Mouse (Mus musculus): ENCODE measurements around the gene Aph1a. TPM values are rescaled to one million over a fixed set of nuclear protein-coding genes. Genes with fewer than 3 reads are reported as not detected.
"Not testable (repeated sequence)": the region's sequence is repeated elsewhere in the genome, so short reads cannot be mapped to it uniquely, and the experiment has no call there.

Gene Aph1a
- total RNA-seq, 2 experiments from 2014 or later = 68.2 to 72.9 TPM

DNA sequence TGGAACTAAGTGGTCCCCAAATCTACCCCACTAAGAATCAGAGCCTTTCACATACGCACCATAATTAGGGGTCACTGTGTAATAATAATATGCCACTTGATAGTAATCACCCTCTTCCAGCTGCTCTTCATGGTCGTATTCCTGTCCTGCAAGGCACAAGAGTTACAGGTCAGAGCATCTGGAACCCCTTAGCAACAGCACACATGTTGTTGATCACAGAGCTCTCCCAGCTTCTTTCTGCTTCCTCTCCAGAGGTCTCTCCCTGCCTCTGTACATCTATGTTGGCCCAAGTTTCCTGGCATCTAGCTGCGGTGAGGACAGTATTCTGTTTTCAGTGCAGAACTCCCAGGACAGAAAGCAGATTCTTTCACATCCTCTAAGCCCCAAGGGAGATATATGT, 4.1 kb upstream of the Aph1a start:
- TF ChIP-seq CTCF (IDR thresholded peaks at IDR 0.05) = no peak
- intact Hi-C loops (cut with DNase I) = no loop called here
- DNase-seq (ENCODE audit: extremely low spot score in 1 of 2, low spot score in 2 of 2) = no peak
- Histone ChIP-seq H3K4me3 (no peak overlapping the region), H3K27ac (no peak overlapping the region)

DNA sequence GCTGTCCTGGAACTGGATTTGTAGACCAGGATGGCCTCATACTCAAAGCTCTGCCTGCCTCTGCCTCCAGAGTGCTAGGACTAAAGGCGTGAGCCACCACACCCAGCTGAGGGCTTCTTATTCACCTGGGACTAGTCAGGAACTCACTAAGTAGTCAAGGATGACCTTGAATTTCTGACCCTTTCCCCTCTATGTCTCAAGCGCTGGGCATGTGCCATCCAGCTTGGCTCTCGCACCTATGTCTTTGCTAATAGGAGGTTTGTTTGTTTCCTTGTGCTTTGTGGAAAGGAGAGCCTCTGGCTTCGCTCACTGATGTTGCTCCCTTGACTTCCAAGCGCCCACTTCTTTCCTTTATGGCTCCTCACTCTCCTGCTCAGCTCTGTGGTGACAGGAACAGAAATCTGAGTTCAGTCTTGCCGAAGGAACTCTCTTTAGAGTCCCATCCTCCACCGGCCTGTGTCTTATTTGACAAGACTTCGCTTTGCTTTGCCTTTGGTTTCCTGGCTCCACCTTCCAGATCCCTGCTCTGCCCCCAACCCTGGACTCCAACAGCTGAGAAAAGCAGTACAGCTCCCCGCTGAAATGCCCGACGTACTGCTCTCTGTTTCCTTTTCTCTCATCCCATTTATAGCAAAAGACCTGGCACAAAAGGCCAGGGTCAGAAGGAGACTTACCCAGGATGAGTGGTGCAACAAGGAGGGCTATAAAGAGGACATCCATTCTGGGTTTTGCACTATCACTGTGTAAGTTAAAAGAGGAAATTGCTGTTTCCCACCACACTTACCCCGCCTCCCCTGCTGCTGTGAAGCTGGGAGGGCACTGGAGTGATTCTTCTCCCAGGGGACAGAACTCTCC, 2.3 kb upstream of the Aph1a start, which contains the start of gene BC028528:
Gene BC028528 (minus strand): TSS at position 795 of the 855 bp plus-strand sequence.
- TF ChIP-seq CTCF (IDR thresholded peaks at IDR 0.05) = no peak
- DNase-seq (ENCODE audit: extremely low spot score in 1 of 2, low spot score in 2 of 2) = no peak
- intact Hi-C loops (cut with DNase I) = no loop called here
- Histone ChIP-seq H3K4me3 (peak within 1 kb of the TSS; percentile 26), H3K27ac (peak within 1 kb of the TSS; percentile 78)

DNA sequence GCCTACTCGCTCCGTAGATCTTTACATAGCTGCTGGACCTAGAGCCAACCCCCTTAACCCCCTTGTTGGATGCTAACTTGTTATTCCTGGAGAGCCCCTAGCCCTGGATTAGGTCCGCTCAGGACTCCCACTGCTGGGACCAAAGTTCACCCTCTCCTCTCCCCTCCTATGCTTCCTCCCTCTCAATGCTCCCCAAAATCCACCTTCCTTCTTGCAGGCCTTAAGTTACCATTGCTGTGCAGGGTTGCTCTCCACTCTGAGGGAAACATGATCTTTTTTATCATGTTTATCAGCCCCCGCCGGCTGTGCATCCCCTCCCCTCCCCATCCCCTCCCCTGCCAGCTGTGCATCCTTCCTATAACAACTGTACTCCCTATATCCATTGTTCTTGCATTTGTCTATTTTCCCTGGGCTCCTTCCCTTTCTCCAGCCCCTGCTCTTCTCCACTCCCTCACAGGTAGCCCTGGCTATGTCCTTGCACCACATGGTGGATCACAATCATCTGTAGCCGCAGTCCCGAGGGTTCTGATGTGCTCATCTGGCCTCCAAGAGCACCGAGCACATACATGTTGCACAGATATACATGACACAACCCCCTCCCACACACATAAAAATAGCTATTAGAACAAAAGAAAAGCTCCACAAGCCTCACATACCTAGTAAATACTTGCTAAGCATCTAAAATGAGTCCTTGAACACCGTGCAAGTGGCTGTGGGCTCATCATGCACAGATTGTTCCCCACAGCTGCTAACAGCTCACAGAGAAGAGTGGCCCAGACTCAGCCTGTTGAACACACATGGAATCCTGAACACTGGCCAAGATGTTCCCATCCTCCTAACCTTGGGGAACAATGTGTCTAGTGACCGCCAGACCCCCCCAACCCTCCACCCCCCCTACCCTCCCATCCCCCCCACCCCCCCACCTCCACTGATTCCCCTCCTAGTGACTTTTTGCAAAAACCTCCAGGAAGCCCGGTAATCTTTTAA, 1.4 kb upstream of the Aph1a start:
- Histone ChIP-seq H3K4me3 (no peak overlapping the region), H3K27ac (peak overlapping the region; percentile 78)
- no peak for DNase-seq (ENCODE audit: extremely low spot score in 1 of 2, low spot score in 2 of 2)
- no peak for TF ChIP-seq CTCF (IDR thresholded peaks at IDR 0.05)
- intact Hi-C loops (cut with DNase I) = no loop called here

DNA sequence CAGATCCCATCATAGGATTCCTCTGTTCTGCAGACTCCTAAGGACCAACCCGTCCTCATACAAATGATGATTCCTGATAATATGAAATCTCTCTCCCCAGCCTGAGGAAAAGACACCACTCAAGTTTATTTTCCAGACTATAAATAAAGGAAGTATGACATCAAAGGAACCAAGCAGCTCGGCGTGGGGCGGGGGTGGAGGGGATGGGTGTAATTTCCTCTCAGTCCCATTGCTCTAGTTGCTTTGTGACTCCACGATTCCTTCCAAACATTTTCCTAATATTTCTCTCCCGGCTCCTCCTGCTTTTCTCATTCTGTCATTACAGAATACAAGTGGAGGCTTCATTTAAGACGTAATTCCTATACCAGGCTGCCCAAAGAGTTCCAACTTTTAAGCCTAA, 643 bp upstream of the Aph1a start:
- Histone ChIP-seq H3K27ac (peak overlapping the region; percentile 86), H3K4me3 (peak overlapping the region; percentile 91)
- DNase-seq (ENCODE audit: extremely low spot score in 1 of 2, low spot score in 2 of 2) = no peak
- no peak for TF ChIP-seq CTCF (IDR thresholded peaks at IDR 0.05)
- intact Hi-C loops (cut with DNase I) = no loop called here

DNA sequence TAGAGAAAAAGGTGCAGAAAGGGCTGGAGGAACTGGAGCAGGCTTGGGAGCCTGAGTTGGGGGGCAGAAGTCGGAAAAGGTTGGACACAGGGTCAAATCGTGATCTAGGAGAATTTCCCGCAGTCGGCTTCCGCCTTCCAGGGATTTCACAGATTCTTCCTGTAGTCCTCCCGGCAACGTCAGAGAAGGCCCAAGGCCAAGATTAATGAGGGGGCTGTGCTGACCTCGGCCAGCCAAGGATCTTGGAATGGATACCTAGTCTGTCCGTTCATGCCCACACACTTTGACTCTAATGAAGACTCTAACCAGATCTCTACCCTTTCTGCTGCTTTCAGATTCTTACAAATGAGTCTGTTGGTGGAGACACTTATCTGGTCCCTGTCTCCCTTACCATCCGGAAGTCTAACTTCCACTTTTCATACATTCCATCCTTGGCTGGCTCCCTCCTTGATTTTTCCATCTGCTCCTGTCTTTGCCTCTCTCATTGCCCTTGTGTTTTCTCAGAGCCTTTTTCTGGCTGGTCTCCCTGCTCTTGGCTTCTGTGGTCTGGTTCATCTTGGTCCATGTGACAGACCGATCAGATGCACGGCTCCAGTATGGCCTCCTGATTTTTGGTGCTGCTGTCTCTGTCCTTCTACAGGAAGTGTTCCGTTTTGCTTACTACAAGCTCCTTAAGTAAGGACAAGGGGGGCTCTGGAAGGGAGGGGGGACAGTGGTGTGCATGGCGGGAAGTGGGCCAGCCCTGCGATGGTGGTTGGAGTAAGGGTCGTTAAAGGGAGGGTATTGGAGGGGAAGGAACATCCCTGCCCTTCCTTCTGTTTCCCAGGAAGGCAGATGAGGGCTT, 770 bp downstream of the Aph1a start:
- intact Hi-C loops (cut with DNase I) = no loop called here
- no peak for TF ChIP-seq CTCF (IDR thresholded peaks at IDR 0.05)
- DNase-seq (ENCODE audit: extremely low spot score in 1 of 2, low spot score in 2 of 2) = no peak
- Histone ChIP-seq H3K4me3 (peak overlapping the region; percentile 91), H3K27ac (peak overlapping the region; percentile 89)

DNA sequence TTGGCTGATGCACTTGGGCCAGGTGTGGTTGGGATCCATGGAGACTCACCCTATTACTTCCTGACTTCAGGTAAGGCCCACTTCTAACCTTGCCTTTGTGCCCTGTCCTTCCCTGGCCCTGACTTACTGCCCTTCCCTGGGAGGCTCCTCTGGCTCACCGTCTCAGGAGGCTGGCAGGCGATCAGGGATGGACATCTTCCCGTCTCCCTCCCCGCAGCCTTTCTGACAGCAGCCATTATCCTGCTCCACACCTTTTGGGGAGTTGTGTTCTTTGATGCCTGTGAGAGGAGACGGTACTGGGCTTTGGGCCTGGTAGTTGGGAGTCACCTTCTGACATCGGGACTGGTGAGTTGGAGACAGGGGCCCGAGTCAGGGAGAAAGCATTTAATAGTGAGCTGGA, 1.7 kb downstream of the Aph1a start:
- intact Hi-C loops (cut with DNase I); H3K27ac ChIP-seq; DNase-seq (ENCODE audit: extremely low spot score in 1 of 2, low spot score in 2 of 2); H3K4me3 ChIP-seq: not testable (repeated sequence)

DNA sequence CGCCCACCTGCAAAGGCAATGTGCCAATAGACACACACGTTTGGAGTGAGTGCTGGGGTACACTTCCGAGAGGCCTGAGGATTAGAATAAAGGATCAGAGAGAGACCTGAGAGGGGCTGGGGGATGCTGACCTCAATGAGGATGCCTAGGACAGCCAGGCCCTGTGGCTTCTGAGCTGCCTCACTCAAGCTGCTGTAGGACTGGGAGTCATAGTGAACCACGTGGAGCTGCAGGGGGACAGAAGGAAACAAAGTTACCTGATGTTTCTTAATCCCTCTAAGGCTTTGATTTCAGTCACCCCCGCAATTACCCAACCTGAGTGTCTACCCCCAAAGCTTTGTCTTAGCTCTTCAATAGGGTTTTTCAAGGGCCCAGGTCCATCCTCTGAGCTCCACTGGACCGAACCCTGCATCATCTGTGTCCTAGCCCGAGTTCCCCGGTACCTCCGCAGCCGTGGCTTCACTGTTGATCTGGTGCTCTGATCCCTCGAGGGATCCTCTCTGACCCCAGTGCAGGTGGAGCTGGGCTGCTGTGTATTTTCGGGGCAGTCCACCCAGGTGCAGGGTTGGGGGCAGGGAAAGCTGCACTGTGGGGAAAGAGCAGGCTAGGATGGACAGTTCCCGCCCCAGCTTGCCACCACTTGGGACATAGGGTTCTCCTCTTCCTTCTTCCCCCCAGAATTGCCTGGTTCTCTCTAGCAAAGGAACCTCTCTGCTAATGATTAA, 6.2 kb downstream of the Aph1a start:
- no peak overlapping the region for H3K4me3 ChIP-seq
- no peak for TF ChIP-seq CTCF (IDR thresholded peaks at IDR 0.05)
- intact Hi-C loops (cut with DNase I) = no loop called here
- H3K27ac ChIP-seq = no peak overlapping the region
- DNase-seq (ENCODE audit: extremely low spot score in 1 of 2, low spot score in 2 of 2) = no peak

DNA sequence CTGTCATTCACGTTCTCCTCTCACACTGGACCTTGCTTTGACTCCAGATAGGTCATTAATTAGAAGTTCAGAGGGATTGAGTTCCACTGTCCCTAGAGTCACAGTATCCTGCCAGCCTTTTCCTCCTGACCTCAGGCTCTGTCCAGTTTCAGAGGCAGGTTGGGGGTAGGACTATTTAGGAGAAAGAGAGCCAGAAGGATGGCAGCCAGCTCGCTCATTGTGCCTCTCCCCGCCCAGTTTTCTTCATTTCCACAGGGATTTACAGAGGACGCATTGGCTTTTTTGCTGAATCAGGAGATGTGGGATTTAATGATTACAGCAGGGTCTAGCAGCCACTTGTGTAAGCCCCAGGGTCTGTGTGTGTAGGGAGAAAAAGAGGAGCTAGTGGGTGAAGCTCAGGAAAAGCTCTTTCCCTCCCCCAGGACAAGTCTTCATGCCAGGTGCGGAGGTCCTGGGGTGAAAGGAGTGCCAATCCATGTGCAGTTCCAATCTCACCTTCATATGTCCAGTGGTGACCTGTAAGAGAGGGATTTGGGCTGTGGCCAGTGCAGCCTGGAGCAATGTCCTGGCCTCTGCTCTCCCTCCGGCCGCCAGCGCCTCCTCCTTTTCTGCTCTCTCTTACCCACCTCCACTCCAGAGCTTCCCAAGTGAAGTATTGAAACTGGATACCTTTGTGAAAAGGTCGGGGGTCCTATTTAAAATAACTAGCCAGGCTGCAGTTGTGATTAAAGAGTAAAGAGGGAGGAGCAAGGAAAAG, 8.0 kb downstream of the Aph1a start:
- H3K27ac ChIP-seq = no peak overlapping the region; the same call in 1 of the 2 replicates
- no peak overlapping the region for H3K4me3 ChIP-seq
- no peak for TF ChIP-seq CTCF (IDR thresholded peaks at IDR 0.05)
- intact Hi-C loops (cut with DNase I) = no loop called here
- no peak for DNase-seq (ENCODE audit: extremely low spot score in 1 of 2, low spot score in 2 of 2)

DNA sequence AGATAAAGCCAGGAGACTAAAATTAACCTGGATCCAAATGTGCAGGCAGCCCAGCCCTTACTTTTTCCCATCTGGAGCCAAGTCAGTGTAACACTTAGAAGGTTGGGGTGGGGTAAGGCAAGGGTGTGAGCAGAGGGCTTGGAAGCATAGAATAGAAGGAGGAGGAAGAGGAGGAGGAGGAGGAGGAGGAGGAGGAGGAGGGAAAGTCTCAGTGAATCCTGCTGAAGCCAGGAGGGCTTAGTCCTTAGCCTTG, 8.5 kb downstream of the Aph1a start:
- no peak for TF ChIP-seq CTCF (IDR thresholded peaks at IDR 0.05)
- intact Hi-C loops (cut with DNase I) = no loop called here
- H3K27ac ChIP-seq = no peak overlapping the region; the same call in 1 of the 2 replicates
- no peak overlapping the region for H3K4me3 ChIP-seq
- DNase-seq (ENCODE audit: extremely low spot score in 1 of 2, low spot score in 2 of 2) = no peak

DNA sequence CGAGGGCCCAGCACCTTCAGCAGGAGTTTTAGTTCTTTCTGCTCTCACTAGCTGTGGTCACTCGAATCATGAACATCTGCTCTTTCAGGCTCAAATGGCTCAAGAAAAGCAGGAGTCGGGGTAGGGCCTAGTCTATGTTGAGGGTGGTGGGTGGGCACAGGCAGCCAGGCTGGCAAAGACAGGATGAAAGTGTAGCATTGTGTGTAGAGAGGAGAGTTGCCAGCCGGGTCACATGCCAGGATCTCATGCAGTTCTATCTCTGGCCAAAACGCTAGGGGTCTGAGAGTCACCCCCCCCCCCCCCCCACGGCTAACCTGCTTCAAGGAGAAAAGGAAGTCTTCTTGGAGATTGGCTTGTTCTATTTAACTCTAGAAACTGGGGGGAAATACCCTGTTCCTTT, 8.9 kb downstream of the Aph1a start:
- no peak for DNase-seq (ENCODE audit: extremely low spot score in 1 of 2, low spot score in 2 of 2)
- intact Hi-C loops (cut with DNase I) = no loop called here
- H3K27ac ChIP-seq = peak overlapping the region; percentile 41; the same call in 1 of the 2 replicates
- H3K4me3 ChIP-seq = no peak overlapping the region
- no peak for TF ChIP-seq CTCF (IDR thresholded peaks at IDR 0.05)

Measured in left cerebral cortex, adult 2 months (tissue).